9 mouse cellular contexts compared by ENCODE assay signal in the genomic region with DNA sequence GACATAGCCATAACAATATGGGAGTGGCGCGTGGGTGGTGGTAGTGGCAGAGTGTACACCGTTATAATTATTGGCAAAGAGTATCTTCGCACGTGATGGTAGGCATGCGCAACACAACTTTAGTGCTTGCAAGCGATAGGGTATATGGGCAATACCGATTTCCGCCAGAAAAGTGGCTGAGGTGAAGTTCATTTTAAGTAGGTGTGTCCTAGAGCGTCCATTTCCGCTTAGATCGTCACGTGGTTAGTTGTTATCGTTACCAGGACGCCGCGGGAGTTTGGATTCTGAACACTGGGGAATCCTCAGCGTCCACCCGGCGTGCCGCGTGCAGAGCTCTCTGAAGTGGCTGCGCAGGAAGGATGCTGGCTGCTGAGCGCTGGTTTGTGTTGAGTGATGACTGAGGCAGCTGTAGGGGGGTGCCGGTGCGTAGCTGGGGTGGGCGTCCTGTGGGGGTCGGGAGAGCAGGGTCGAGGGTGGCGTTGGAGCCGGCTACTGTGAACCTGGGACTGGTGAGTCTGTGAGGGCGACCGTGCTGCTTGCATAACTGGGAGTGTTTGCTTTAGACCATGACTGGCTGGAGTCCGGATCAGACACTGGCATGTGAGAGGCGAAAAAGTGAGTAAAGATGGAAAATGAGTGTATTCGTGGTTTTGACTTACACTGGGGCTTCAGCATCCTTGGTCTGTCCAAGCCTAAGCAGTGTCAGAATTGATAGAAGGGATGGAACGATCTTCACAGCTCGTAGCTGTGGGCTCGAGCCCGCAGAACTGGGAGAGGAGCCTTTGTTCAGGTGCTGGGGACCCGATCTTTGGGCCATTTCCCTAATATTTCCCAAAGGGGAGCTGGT. TPM values are rescaled to one million over a fixed set of nuclear protein-coding genes. Genes with fewer than 3 reads are reported as not detected.
A peak's percentile ranks its signal among the peaks of the same experiment; 100 is the strongest.
DNase-seq lines count a peak whose midpoint lies in the region; ATAC-seq lines count a peak whose summit lies in the region.
"Had no signal": no experiment of that assay in that cellular context is flagged by ENCODE, and none has a peak within 500 bp of the region (broad histone marks: within the 10 kb centered on the region; RNA-seq: fewer than 3 reads in every experiment).

A gene (plus strand): TSS at position 274 of the 847 bp plus-strand sequence.

- peaks cover 8% of the 10 kb centered on the region for H3K4me1 ChIP-seq in embryonic facial prominence, embryonic 15.5 days
- H3K4me1 ChIP-seq in heart, embryonic 12.5 days (replicated peaks): peaks cover 9% of the 10 kb centered on the region
- 0 out of 2 replicates have a peak, but pooled peaks cover 6% of the 10 kb centered on the region for H3K4me1 ChIP-seq in kidney, embryonic 14.5 days (ENCODE audit: control insufficient read depth, insufficient read depth, low read length)
- H3K4me1 ChIP-seq in limb, embryonic 12.5 days (replicated peaks): no peaks in the 10 kb centered on the region
- peaks cover 17% of the 10 kb centered on the region for H3K4me1 ChIP-seq in midbrain, embryonic 13.5 days (replicated peaks)

- H3K4me2 ChIP-seq in embryonic facial prominence, embryonic 15.5 days (replicated peaks): peak within 1 kb of the TSS; percentile 73
- peak within 1 kb of the TSS; percentile 71 for H3K4me2 ChIP-seq in heart, embryonic 12.5 days
- H3K4me2 ChIP-seq in kidney, embryonic 14.5 days (replicated peaks; ENCODE audit: low read depth, low read length): peak within 1 kb of the TSS; percentile 64
- H3K4me2 ChIP-seq in limb, embryonic 12.5 days: peak within 1 kb of the TSS; percentile 74
- peak within 1 kb of the TSS; percentile 80 for H3K4me2 ChIP-seq in midbrain, embryonic 13.5 days (replicated peaks)

- peak; percentile 61 to 71 for DNase-seq in cerebellum, postnatal 14 days
- no peak for DNase-seq in cerebellum, adult 8-10 months
- DNase-seq in skeletal muscle tissue, adult 2 months (ENCODE audit: low read depth, low spot score): peak; percentile 4

- peak within 1 kb of the TSS; percentile 37 for H3K4me3 ChIP-seq in embryonic facial prominence, embryonic 15.5 days (replicated peaks)
- peak within 1 kb of the TSS; percentile 43 for H3K4me3 ChIP-seq in heart, embryonic 12.5 days
- peak within 1 kb of the TSS; percentile 43 for H3K4me3 ChIP-seq in kidney, embryonic 14.5 days (ENCODE audit: low read length)
- H3K4me3 ChIP-seq in limb, embryonic 12.5 days (replicated peaks): peak within 1 kb of the TSS; percentile 44
- peak within 1 kb of the TSS; percentile 44 for H3K4me3 ChIP-seq in midbrain, embryonic 13.5 days (replicated peaks)

- H3K36me3 ChIP-seq in embryonic facial prominence, embryonic 15.5 days: no peaks in the 10 kb centered on the region
- no peaks in the 10 kb centered on the region for H3K36me3 ChIP-seq in heart, embryonic 12.5 days
- no peaks in the 10 kb centered on the region for H3K36me3 ChIP-seq in kidney, embryonic 14.5 days (ENCODE audit: control insufficient read depth, insufficient read depth, low read length)
- H3K36me3 ChIP-seq in limb, embryonic 12.5 days: no peaks in the 10 kb centered on the region
- no peaks in the 10 kb centered on the region for H3K36me3 ChIP-seq in midbrain, embryonic 13.5 days

- H3K9ac ChIP-seq in embryonic facial prominence, embryonic 15.5 days: no peak within 1 kb of the TSS; the same call in 1 of the 2 replicates
- H3K9ac ChIP-seq in heart, embryonic 12.5 days: no peak within 1 kb of the TSS; the same call in 1 of the 2 replicates
- H3K9ac ChIP-seq in kidney, embryonic 14.5 days (ENCODE audit: low read depth, low read length): peak within 1 kb of the TSS; percentile 38; the same call in 1 of the 2 replicates
- H3K9ac ChIP-seq in limb, embryonic 12.5 days (replicated peaks): peak within 1 kb of the TSS; percentile 35; the same call in 1 of the 2 replicates
- H3K9ac ChIP-seq in midbrain, embryonic 13.5 days (replicated peaks): peak within 1 kb of the TSS; percentile 55

- H3K27me3 ChIP-seq in embryonic facial prominence, embryonic 15.5 days: peaks cover 10% of the 10 kb centered on the region
- 0 out of 2 replicates have a peak, but pooled peaks cover 5% of the 10 kb centered on the region for H3K27me3 ChIP-seq in heart, embryonic 12.5 days (replicated peaks)
- no peaks in the 10 kb centered on the region for H3K27me3 ChIP-seq in kidney, embryonic 14.5 days (ENCODE audit: control insufficient read depth, insufficient read depth, low read length)
- H3K27me3 ChIP-seq in limb, embryonic 12.5 days: no peaks in the 10 kb centered on the region
- 0 out of 2 replicates have a peak, but pooled peaks cover 4% of the 10 kb centered on the region for H3K27me3 ChIP-seq in midbrain, embryonic 13.5 days

- peak; percentile 73 for ATAC-seq in embryonic facial prominence, embryonic 15.5 days (ENCODE audit: insufficient number of reproducible peaks, low FRiP score, low TSS enrichment, low read depth)
- peak; percentile 68; the same call in 1 of the 2 replicates for ATAC-seq in heart, embryonic 12.5 days (ENCODE audit: insufficient number of reproducible peaks, low FRiP score)
- peak; percentile 90 for ATAC-seq in kidney, embryonic 14.5 days (ENCODE audit: low FRiP score, low TSS enrichment)
- peak; percentile 68 for ATAC-seq in limb, embryonic 12.5 days (ENCODE audit: insufficient number of reproducible peaks, insufficient read depth, low FRiP score, low TSS enrichment, low read depth)
- ATAC-seq in midbrain, embryonic 13.5 days: peak; percentile 92

- 14% methylated on average over 41 of the region's 41 CpGs for WGBS in embryonic facial prominence, embryonic 15.5 days
- 13% methylated on average over 41 of the region's 41 CpGs for WGBS in heart, embryonic 12.5 days
- 18% methylated on average over 41 of the region's 41 CpGs for WGBS in kidney, embryonic 14.5 days
- 18% methylated on average over 41 of the region's 41 CpGs for WGBS in limb, embryonic 12.5 days
- 17% methylated on average over 41 of the region's 41 CpGs for WGBS in midbrain, embryonic 13.5 days

- H3K27ac ChIP-seq in embryonic facial prominence, embryonic 15.5 days (replicated peaks): no peak within 1 kb of the TSS
- no peak within 1 kb of the TSS for H3K27ac ChIP-seq in heart, embryonic 12.5 days (ENCODE audit: poor library complexity, severe bottlenecking)
- no peak within 1 kb of the TSS for H3K27ac ChIP-seq in kidney, embryonic 14.5 days (ENCODE audit: low read depth, low read length)
- no peak within 1 kb of the TSS for H3K27ac ChIP-seq in limb, embryonic 12.5 days
- H3K27ac ChIP-seq in midbrain, embryonic 13.5 days: no peak within 1 kb of the TSS

- H3K9me3 ChIP-seq in embryonic facial prominence, embryonic 15.5 days (replicated peaks): no peaks in the 10 kb centered on the region
- H3K9me3 ChIP-seq in heart, embryonic 12.5 days (replicated peaks): no peaks in the 10 kb centered on the region
- H3K9me3 ChIP-seq in kidney, embryonic 14.5 days (ENCODE audit: control insufficient read depth, low read length): no peaks in the 10 kb centered on the region
- no peaks in the 10 kb centered on the region for H3K9me3 ChIP-seq in limb, embryonic 12.5 days
- no peaks in the 10 kb centered on the region for H3K9me3 ChIP-seq in midbrain, embryonic 13.5 days

RNA-seq across cellular contexts. Expression of the gene that starts here (rescaled TPM):
- 0.24 and 0.45 TPM in 2 replicates for polyA plus RNA-seq in embryonic facial prominence, embryonic 15.5 days (2015; fragmentation: Nextera tagmentation; extraction: Ambion mirVana)
- polyA plus RNA-seq in heart, embryonic 12.5 days (2016; fragmentation: Nextera tagmentation; extraction: Ambion mirVana): not detected in 2 replicates
- polyA plus RNA-seq in kidney, embryonic 14.5 days (2014; fragmentation: Nextera tagmentation; extraction: Ambion mirVana): 0.19 and 0.23 TPM in 2 replicates
- polyA plus RNA-seq in limb, embryonic 12.5 days (2016; fragmentation: Nextera tagmentation; extraction: Ambion mirVana): 0.40 and 0.44 TPM in 2 replicates
- polyA plus RNA-seq in midbrain, embryonic 13.5 days (2015; fragmentation: Nextera tagmentation; extraction: Ambion mirVana): 0.46 TPM in 1 of 2 replicates, not detected in the other
- polyA plus RNA-seq: C2C12 had no signal

Comparison
In these comparisons a context has a peak if more than half of its experiments do, and no peak if none do; other contexts are left out.
1. Peak in ATAC-seq, H3K4me3 ChIP-seq and H3K4me2 ChIP-seq in embryonic facial prominence, embryonic 15.5 days; RNA of the gene not detected or under 1 TPM.
2. Peak in ATAC-seq, H3K4me3 ChIP-seq and H3K4me2 ChIP-seq in heart, embryonic 12.5 days; RNA of the gene not detected or under 1 TPM.
3. Peak in ATAC-seq, H3K4me3 ChIP-seq, H3K9ac ChIP-seq and H3K4me2 ChIP-seq in kidney, embryonic 14.5 days; RNA of the gene not detected or under 1 TPM.
4. Peak in ATAC-seq, H3K4me3 ChIP-seq, H3K9ac ChIP-seq and H3K4me2 ChIP-seq in limb, embryonic 12.5 days; RNA of the gene not detected or under 1 TPM.
5. Peak in ATAC-seq, H3K4me3 ChIP-seq, H3K9ac ChIP-seq and H3K4me2 ChIP-seq in midbrain, embryonic 13.5 days; RNA of the gene not detected or under 1 TPM.